Mouse (Mus musculus): ENCODE data around the gene Slc11a1. TPM values are rescaled to one million over a fixed set of nuclear protein-coding genes. Genes with fewer than 3 reads are reported as not detected.
"Not testable (repeated sequence)": the region's sequence is repeated elsewhere in the genome, so short reads cannot be mapped to it uniquely, and the experiment has no call there.

Slc11a1 gene
- total RNA-seq (2021): 1 to 10 TPM; 3.4 to 4.3 TPM
- long read RNA-seq, experiment 1, partial matches to known transcripts: 3 of 6 reads
- long read RNA-seq, experiment 1, other reads (novel, unspliced or antisense): 1 of 6 reads
- long read RNA-seq, experiment 2, partial matches to known transcripts: 1 of 1 reads
- long read RNA-seq, experiment 2, other reads (novel, unspliced or antisense): 0 of 1 reads

- intact Hi-C loops (cut with DNase I): no loop called here
- DNase-seq (ENCODE audit: low spot score in 2 of 2): no peak
Observed at GRCm38 (mm10) chr1:74374980-74375379, at the start of gene Slc11a1. Slc11a1 (plus strand) TSS chr1:74375195.

DNA sequence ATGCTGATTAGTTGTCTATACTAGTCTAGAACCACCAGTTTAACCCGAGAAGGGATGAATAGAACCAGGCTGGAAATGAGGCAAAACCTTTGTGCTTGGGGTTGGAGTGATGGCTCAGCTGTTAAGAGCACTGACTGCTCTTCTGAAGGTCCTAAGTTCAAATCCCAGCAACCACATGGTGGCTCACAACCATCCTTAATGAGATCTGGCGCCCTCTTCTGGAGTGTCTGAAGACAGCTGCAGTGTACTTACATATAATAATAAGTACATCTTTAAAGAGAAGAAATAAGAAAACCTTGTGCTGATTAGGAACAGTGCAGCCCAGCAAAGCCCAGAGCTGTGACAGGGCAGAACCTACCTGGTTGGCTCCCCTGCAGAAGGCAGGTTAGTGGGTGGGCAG lies 48.1 kb upstream of the Slc11a1 start:
- DNase-seq (ENCODE audit: low spot score in 2 of 2); intact Hi-C loops (cut with DNase I): not testable (repeated sequence)

GRCm38 (mm10) chr1:74329899-74330431 lies 45.0 kb upstream of the Slc11a1 start:
- intact Hi-C loops (cut with DNase I): no loop called here
- no peak for DNase-seq (ENCODE audit: low spot score in 2 of 2)

DNA sequence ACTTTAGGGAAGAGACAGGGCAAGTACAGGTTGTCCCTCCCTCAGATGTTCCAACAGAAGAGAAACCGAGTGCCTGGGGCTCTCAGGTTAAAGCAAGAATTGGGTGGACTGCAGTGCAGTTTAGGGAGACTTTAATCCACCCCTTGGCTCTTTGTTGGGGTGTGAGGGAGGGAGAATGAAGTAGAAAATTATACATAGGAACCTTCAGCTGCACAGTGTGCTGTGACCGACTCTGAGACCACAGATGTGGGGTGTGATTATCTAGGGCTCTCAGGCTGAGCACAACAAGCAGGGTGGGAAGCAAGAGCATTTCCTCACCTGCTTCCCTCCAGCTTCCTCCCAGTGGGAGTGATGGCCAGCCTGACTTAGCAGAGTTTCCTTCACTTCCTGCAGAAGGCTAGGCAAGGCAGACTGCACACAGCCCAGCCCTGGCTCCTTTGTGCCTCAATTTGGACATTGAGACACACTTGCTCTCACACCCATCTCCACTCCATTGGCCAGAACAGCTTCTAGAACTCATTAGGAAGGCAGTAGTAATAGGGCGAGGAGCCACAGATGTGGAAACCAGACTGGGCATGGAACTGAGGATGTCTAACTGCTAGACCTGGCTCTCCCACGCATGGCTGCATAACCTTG lies 43.8 kb upstream of the Slc11a1 start:
- no peak for DNase-seq (ENCODE audit: low spot score in 2 of 2)
- intact Hi-C loops (cut with DNase I): no loop called here

- intact Hi-C loops (cut with DNase I): no loop called here
- DNase-seq (ENCODE audit: low spot score in 2 of 2): peak; percentile 96 to 97
Observed at GRCm38 (mm10) chr1:74332241-74332763, 42.7 kb upstream of the Slc11a1 start.

- no peak for DNase-seq (ENCODE audit: low spot score in 2 of 2)
- intact Hi-C loops (cut with DNase I): no loop called here
Observed at GRCm38 (mm10) chr1:74332930-74333329, 42.1 kb upstream of the Slc11a1 start.

DNA sequence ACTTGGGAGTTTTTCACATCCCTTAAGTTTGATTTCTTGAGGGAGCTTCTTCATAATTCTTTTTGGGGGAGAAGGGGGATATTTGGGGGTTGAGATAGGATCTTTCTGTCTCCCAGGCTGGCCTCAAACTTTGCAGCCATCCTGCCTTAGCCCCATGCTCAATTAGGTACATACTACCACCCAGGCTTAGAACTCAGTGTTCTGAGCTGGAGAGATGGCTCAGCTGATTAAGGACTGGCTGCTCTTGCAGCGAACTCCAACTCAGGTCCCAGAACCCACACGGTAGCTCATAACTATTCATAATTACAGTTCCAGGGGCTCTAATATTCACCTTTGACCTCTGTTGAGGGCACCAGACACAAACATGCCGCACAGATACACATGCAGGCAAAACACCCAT lies 40.4 kb upstream of the Slc11a1 start:
- intact Hi-C loops (cut with DNase I): no loop called here
- no peak for DNase-seq (ENCODE audit: low spot score in 2 of 2)

- intact Hi-C loops (cut with DNase I): no loop called here
- no peak for DNase-seq (ENCODE audit: low spot score in 2 of 2)
Observed at GRCm38 (mm10) chr1:74335033-74335432, 40.0 kb upstream of the Slc11a1 start.

DNA sequence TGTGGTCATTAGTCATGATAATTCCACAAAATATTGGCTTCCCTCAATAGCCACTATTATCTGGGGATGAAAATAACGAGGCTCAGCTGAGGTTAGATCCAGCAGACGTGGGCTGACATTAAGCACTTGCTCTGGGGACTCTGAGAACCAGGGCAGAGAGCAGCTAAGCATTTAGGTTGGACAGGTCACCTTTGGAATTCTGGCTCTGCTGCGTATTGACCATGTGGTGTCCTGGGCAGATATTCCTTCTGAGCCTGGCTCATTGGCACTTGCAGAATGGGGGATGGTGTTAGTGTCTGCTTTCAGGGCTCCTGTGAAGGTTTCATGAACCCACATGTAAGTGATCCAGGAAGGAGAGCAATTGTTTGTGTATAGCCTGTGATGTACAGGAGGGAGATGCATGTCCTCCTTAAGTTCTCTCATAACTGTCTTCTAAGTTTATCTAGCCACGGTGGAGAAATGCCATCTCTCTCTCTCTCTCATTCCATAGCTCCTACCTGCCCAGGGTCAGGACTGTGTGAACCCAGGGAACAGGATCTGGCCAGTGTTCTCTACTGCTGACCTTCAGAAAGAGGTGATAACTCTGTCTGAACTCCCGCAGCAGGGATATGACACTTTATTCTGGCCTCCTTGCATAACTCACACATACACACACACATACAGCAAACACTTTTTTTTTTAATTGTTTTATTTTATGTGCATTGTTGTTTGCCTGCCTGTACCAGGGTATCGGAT lies 39.4 kb upstream of the Slc11a1 start:
- intact Hi-C loops (cut with DNase I): no loop called here
- no peak for DNase-seq (ENCODE audit: low spot score in 2 of 2)

GRCm38 (mm10) chr1:74337241-74337771 lies 37.7 kb upstream of the Slc11a1 start:
- intact Hi-C loops (cut with DNase I): no loop called here
- DNase-seq (ENCODE audit: low spot score in 2 of 2): no peak

DNA sequence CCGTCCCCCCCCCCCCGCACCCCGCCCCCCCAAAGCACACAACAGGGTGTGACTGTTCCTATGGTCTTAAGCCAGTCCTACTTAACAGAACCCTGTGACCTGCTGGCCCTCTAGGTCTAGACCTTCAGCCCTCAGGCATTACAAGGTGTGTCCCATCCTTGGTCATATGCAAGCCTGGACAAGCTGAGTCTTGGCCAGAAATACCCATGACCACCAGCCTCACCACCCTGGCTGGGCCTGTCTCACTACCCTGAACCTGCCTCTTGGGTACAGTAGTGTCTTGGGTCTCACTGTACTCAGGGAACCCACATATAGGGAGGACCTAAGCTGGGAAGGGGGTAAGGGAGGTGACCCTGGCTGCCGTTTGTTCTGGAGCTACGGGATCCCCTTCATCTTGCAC lies 37.0 kb upstream of the Slc11a1 start:
- intact Hi-C loops (cut with DNase I): no loop called here
- no peak for DNase-seq (ENCODE audit: low spot score in 2 of 2)

DNA sequence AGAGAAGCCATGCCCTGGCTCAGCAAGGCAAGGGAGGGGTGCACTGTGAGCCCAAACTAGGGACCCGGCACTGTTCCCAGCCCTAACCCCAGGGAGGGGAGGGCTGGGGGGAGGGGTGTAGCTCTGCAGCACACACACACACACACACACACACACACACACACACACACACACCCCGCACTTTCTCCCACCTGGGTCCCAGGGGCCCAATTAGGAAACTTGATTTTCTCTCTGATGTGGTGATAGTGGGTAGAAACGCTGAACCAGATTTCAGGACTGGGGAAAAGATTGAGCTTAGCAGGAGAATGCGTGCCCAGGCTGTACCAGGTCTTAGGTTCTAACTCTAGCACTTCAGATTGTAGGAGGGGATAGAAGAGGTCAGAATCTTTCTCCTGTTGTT lies 36.4 kb upstream of the Slc11a1 start:
- intact Hi-C loops (cut with DNase I): no loop called here
- DNase-seq (ENCODE audit: low spot score in 2 of 2): no peak

DNA sequence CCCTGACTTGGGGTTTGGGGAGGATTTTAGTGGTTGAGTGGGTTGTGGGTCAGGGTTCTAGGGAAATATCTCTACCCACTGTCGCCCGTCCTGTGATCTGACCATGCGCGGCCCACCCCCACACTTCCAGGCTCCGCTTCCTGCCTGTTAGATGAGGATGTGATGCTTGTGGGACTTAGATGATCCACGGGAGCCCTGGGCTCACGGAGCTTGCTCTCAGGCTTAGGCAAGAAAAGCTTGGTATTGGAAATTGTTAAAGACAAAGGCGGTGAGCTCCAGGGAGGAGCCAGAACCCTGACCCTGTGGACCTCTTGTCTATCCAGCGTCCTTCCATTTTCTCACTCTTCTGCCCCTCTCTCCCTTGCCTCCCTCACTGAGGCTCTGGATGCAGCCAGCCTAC lies 35.1 kb upstream of the Slc11a1 start:
- intact Hi-C loops (cut with DNase I): no loop called here
- no peak for DNase-seq (ENCODE audit: low spot score in 2 of 2)

- intact Hi-C loops (cut with DNase I): no loop called here
- DNase-seq (ENCODE audit: low spot score in 2 of 2): peak; percentile 48 to 66
Observed at GRCm38 (mm10) chr1:74340361-74340764, 34.6 kb upstream of the Slc11a1 start.

- intact Hi-C loops (cut with DNase I); DNase-seq (ENCODE audit: low spot score in 2 of 2): not testable (repeated sequence)
Observed at GRCm38 (mm10) chr1:74340992-74341391, 34.0 kb upstream of the Slc11a1 start.

- intact Hi-C loops (cut with DNase I): no loop called here
- no peak for DNase-seq (ENCODE audit: low spot score in 2 of 2)
Observed at GRCm38 (mm10) chr1:74341898-74342297, 33.1 kb upstream of the Slc11a1 start.

DNA sequence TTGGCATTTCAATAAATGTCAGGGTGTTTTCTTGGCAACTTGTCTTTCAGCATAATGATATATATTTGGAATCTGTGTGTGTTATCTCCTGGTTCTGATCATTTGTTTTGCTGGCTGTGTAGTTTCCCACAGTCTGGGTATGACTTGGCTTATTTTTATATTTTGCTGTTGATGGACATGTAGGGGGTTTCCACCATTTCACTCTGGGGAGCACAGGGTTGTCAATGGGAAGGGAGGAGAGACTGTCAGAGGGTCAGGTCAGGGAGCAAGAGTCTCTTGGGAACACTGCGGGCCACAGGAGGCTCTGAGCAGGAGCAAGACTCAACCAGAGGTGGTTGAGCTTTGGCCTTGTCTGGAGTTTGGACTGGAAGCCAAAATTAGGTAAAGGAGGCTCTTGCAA lies 32.7 kb upstream of the Slc11a1 start:
- intact Hi-C loops (cut with DNase I): no loop called here
- DNase-seq (ENCODE audit: low spot score in 2 of 2): no peak

- intact Hi-C loops (cut with DNase I): no loop called here
- DNase-seq (ENCODE audit: low spot score in 2 of 2): no peak
Observed at GRCm38 (mm10) chr1:74343161-74343560, 31.8 kb upstream of the Slc11a1 start.

DNA sequence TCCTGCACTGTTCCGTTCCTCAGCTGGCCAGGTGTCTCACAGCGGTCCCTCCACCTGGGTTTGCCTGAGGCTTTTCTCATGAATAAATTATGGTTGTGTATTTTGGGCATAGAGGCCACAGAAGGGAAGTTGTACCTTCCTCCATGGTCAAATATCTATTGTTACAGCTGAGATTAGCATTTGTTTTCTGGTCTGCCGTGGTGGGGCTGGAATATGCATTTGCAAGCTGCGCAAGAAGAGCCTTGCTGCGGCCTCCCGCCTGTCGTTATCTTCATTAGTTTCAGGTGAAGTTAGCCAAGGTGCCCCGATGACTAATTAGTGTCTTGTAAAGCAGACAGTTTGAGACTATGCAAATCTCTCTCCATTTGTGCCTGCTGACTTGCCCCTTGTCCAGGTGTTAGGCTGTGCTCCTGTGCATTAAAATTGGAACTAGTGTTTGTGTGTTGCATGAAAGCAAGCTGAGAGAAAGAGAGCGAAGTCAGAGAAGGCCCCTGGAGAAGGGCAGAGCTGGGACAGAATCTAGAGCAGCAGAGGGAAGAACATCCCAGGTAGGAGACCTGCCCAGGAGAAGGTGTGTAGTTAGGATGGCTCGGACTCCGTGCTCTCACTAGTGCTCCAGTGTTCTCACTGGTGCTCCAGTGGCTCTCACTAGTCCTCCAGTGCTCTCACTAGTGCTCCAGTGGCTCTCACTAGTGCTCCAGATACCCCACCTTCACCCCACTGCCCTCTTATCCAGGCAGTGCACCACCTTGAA lies 30.7 kb upstream of the Slc11a1 start:
- intact Hi-C loops (cut with DNase I): no loop called here
- no peak for DNase-seq (ENCODE audit: low spot score in 2 of 2)

Measured in left cerebral cortex, postnatal 14 days (tissue).